Mouse (Mus musculus): ENCODE results near the gene Nle1. TPM values are rescaled to one million over a fixed set of nuclear protein-coding genes. Genes with fewer than 3 reads are reported as not detected.

The Nle1 gene
- polyA plus RNA-seq, 1 experiment from 2014 or later: 10.7 TPM

GRCm38 (mm10) chr11:82901606-82902310, 6.5 kb downstream of the Nle1 start:
- Histone ChIP-seq H3K27me3 (ENCODE audit: control insufficient read depth, insufficient read depth, low read depth, low read length) (no peaks in the 10 kb centered on the region), H3K27ac (ENCODE audit: low read length) (no peak overlapping the region), H3K9ac (ENCODE audit: low read depth, low read length) (no peak overlapping the region), H3K4me2 (ENCODE audit: low read depth, low read length) (no peak overlapping the region), H3K4me3 (ENCODE audit: low read depth, low read length) (no peak overlapping the region), H3K9me3 (replicated peaks; ENCODE audit: control insufficient read depth, low read length) (no peaks in the 10 kb centered on the region), H3K4me1 (ENCODE audit: control insufficient read depth, low read depth, low read length) (peaks cover 4% of the 10 kb centered on the region), H3K36me3 (ENCODE audit: control insufficient read depth, insufficient read depth) (peaks cover 13% of the 10 kb centered on the region)
- 87% methylated on average over 20 of the region's 20 CpGs for WGBS (ENCODE audit: insufficient replicate concordance)
- no peak for ATAC-seq (ENCODE audit: low read depth)

DNA sequence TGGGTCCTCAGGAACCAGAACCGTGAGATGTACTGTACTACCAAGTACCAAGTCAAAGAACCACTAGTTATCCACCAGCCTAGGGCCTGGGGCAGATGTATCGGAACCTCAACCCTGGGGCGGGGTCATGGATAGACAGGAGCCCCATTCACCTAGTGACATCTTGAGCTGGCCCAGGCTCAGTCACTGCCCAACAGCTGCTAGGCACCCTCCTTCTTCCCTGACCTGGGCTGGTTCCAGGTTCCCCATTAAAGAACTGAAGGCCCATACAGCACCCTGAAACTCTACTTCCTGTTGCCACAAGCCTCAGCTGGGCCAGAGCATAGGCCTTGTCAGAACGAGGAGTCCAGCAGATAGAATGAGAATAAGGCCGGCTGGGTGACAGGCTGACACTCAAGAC, 8.5 kb downstream of the Nle1 start:
- no peak overlapping the region for H3K9ac ChIP-seq (ENCODE audit: low read depth, low read length)
- no peak overlapping the region for H3K27ac ChIP-seq (ENCODE audit: low read length)
- no peaks in the 10 kb centered on the region for H3K27me3 ChIP-seq (ENCODE audit: control insufficient read depth, insufficient read depth, low read depth, low read length)
- H3K4me2 ChIP-seq (ENCODE audit: low read depth, low read length): no peak overlapping the region
- 75% methylated on average over 5 of the region's 5 CpGs for WGBS (ENCODE audit: insufficient replicate concordance)
- ATAC-seq (ENCODE audit: low read depth): no peak
- H3K36me3 ChIP-seq (ENCODE audit: control insufficient read depth, insufficient read depth): peaks cover 13% of the 10 kb centered on the region
- no peaks in the 10 kb centered on the region for H3K9me3 ChIP-seq (replicated peaks; ENCODE audit: control insufficient read depth, low read length)
- H3K4me3 ChIP-seq (ENCODE audit: low read depth, low read length): no peak overlapping the region
- no peaks in the 10 kb centered on the region for H3K4me1 ChIP-seq (ENCODE audit: control insufficient read depth, low read depth, low read length)

- peaks cover 9% of the 10 kb centered on the region for H3K36me3 ChIP-seq (ENCODE audit: control insufficient read depth, insufficient read depth)
- no peak for ATAC-seq (ENCODE audit: low read depth)
- no peaks in the 10 kb centered on the region for H3K9me3 ChIP-seq (replicated peaks; ENCODE audit: control insufficient read depth, low read length)
- no peak overlapping the region for H3K27ac ChIP-seq (ENCODE audit: low read length)
- 65% methylated on average over 10 of the region's 10 CpGs for WGBS (ENCODE audit: insufficient replicate concordance)
- H3K9ac ChIP-seq (ENCODE audit: low read depth, low read length): no peak overlapping the region
- no peaks in the 10 kb centered on the region for H3K27me3 ChIP-seq (ENCODE audit: control insufficient read depth, insufficient read depth, low read depth, low read length)
- no peak overlapping the region for H3K4me2 ChIP-seq (ENCODE audit: low read depth, low read length)
- no peaks in the 10 kb centered on the region for H3K4me1 ChIP-seq (ENCODE audit: control insufficient read depth, low read depth, low read length)
- no peak overlapping the region for H3K4me3 ChIP-seq (ENCODE audit: low read depth, low read length)
Observed at GRCm38 (mm10) chr11:82897478-82897877, 10.7 kb downstream of the Nle1 start.

- no peak within 1 kb of the TSS for H3K27ac ChIP-seq (ENCODE audit: low read length)
- WGBS (ENCODE audit: insufficient replicate concordance): 35% methylated on average over 7 of the region's 7 CpGs
- H3K4me2 ChIP-seq (ENCODE audit: low read depth, low read length): no peak within 1 kb of the TSS
- no peak within 1 kb of the TSS for H3K4me3 ChIP-seq (ENCODE audit: low read depth, low read length)
- H3K4me1 ChIP-seq (ENCODE audit: control insufficient read depth, low read depth, low read length): peaks cover 19% of the 10 kb centered on the region
- H3K9me3 ChIP-seq (replicated peaks; ENCODE audit: control insufficient read depth, low read length): no peaks in the 10 kb centered on the region
- H3K27me3 ChIP-seq (ENCODE audit: control insufficient read depth, insufficient read depth, low read depth, low read length): no peaks in the 10 kb centered on the region
- H3K36me3 ChIP-seq (ENCODE audit: control insufficient read depth, insufficient read depth): no peaks in the 10 kb centered on the region
- H3K9ac ChIP-seq (ENCODE audit: low read depth, low read length): no peak within 1 kb of the TSS
- ATAC-seq (ENCODE audit: low read depth): no peak
Observed at GRCm38 (mm10) chr11:82891936-82892335, 16.3 kb downstream of the Nle1 start, which contains the start of gene Fndc8. TSS of gene Fndc8 (plus strand) at chr11:82892124.

DNA sequence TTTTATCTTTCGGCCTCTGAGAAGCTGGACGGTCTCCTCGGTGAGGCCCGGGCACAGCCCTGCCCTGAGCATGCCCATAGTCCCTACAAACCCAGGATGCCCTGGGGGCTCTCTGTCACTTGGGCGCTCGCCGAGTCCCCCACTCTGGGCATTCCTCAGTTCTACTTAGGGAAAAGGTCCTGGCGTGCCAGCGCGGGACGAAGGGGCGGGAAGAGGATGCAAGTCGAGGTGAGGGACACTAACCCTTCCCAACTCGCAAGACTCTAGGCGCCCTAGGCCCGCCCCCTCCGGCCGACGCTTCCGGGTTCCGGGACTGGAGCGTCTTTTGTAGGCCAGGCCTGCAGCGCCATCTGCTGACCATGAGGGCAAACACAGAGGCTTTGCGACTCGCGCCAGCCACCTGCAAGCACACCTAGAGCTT, 17.9 kb downstream of the Nle1 start, which contains the start of gene Rad51d:
Rad51d (minus strand) TSS at position 273 of the 421 bp plus-strand sequence.
- no peaks in the 10 kb centered on the region for H3K36me3 ChIP-seq (ENCODE audit: control insufficient read depth, insufficient read depth)
- peaks cover 19% of the 10 kb centered on the region for H3K4me1 ChIP-seq (ENCODE audit: control insufficient read depth, low read depth, low read length)
- H3K9ac ChIP-seq (ENCODE audit: low read depth, low read length): peak within 1 kb of the TSS; percentile 81
- peak; percentile 93 for ATAC-seq (ENCODE audit: low read depth)
- H3K4me2 ChIP-seq (ENCODE audit: low read depth, low read length): peak within 1 kb of the TSS; percentile 97
- no peaks in the 10 kb centered on the region for H3K27me3 ChIP-seq (ENCODE audit: control insufficient read depth, insufficient read depth, low read depth, low read length)
- no peaks in the 10 kb centered on the region for H3K9me3 ChIP-seq (replicated peaks; ENCODE audit: control insufficient read depth, low read length)
- under 1% methylated on average over 26 of the region's 26 CpGs for WGBS (ENCODE audit: insufficient replicate concordance)
- H3K4me3 ChIP-seq (ENCODE audit: low read depth, low read length): peak within 1 kb of the TSS; percentile 82
- H3K27ac ChIP-seq (ENCODE audit: low read length): peak within 1 kb of the TSS; percentile 62

DNA sequence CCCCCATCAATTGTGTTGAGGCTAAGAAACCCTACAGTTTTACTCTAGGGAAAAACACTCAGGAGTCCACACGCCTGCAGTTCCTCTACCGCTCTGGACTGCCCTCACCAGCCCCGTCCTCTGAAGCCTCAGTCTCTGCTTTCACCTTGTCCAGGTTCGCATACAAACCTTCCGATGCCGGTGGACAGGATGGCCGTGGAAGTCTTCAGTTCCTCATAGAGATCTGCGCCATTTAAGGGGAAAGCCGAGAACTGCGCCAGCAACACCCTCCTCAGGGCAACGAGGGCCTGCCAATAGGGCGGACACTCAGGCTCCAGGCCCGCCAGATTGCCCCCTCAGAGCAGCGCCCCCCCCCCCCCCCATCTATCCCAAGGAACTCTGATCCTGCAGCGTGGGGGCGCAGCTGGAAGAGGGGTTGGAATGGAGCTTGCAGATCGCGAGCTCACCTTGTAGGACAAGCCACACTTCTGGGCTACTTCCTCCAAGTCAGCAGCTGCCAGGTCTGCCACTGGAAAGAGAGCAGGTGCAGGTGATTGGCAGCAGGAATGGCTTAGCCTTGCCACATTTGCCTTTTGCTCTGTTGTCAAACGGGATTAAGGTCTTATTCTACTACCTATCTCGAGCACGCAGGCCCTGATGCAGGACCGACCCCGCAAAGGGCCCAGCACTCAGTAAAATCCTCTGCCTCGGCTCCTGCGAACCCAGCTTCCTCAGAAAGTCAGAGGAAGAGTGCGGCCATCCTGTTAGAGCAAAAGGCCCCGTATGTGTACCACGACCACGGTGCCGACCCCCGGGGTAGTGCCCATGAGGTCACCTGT, 18.5 kb downstream of the Nle1 start:
- Histone ChIP-seq H3K9me3 (replicated peaks; ENCODE audit: control insufficient read depth, low read length) (no peaks in the 10 kb centered on the region), H3K4me3 (ENCODE audit: low read depth, low read length) (peak overlapping the region; percentile 82), H3K36me3 (ENCODE audit: control insufficient read depth, insufficient read depth) (no peaks in the 10 kb centered on the region), H3K4me1 (ENCODE audit: control insufficient read depth, low read depth, low read length) (peaks cover 19% of the 10 kb centered on the region), H3K27me3 (ENCODE audit: control insufficient read depth, insufficient read depth, low read depth, low read length) (no peaks in the 10 kb centered on the region), H3K27ac (ENCODE audit: low read length) (peak overlapping the region; percentile 62), H3K4me2 (ENCODE audit: low read depth, low read length) (peak overlapping the region; percentile 97), H3K9ac (ENCODE audit: low read depth, low read length) (peak overlapping the region; percentile 81)
- peak; percentile 44 for ATAC-seq (ENCODE audit: low read depth)
- 3% methylated on average over 31 of the region's 31 CpGs for WGBS (ENCODE audit: insufficient replicate concordance)

DNA sequence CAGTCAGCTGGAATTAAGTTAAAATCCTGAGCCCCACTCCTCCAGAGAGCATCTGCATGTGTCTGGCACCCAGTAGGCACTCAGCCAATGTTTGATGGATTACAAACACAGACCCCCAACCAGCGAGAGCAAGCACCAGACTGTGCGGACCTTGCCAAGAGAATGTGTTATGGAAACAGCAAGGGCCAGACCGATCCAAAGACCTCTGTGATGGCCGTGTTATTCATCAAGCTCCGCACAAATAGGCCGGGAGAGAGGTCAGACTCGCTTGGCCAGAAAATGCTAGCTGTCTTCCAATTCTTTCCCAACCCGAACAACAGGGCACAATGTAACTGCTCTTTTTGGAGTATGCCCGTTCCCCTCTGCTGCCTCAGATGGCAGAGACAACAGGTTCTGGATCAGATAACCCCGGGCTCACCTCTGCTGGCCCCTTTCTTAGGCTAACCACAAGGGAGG, 19.7 kb downstream of the Nle1 start:
- Histone ChIP-seq H3K4me1 (ENCODE audit: control insufficient read depth, low read depth, low read length) (peaks cover 19% of the 10 kb centered on the region), H3K4me2 (ENCODE audit: low read depth, low read length) (no peak overlapping the region), H3K27me3 (ENCODE audit: control insufficient read depth, insufficient read depth, low read depth, low read length) (no peaks in the 10 kb centered on the region), H3K36me3 (ENCODE audit: control insufficient read depth, insufficient read depth) (no peaks in the 10 kb centered on the region), H3K27ac (ENCODE audit: low read length) (no peak overlapping the region), H3K4me3 (ENCODE audit: low read depth, low read length) (no peak overlapping the region), H3K9me3 (replicated peaks; ENCODE audit: control insufficient read depth, low read length) (no peaks in the 10 kb centered on the region), H3K9ac (ENCODE audit: low read depth, low read length) (no peak overlapping the region)
- 52% methylated on average over 10 of the region's 10 CpGs for WGBS (ENCODE audit: insufficient replicate concordance)
- ATAC-seq (ENCODE audit: low read depth): no peak

DNA sequence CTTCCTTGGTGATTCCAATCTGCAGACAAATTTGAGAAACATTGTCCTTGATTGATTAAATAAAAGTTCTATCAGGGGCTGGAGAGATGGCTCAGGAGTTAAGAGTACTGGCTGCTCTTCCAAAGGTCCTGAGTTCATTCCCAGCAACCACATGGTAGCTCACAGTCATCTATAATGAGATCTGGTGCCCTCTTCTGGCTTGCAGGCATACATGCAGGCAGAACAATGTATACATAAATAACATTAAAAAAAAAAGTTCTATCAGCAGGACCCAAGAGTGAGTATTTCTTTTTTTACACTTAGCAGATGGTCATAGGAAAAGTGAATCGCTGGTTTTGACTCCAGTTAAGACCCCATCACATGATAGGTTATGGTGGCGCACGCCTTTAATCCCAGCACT, 21.7 kb downstream of the Nle1 start:
- Histone ChIP-seq H3K9ac (ENCODE audit: low read depth, low read length) (no peak overlapping the region), H3K36me3 (ENCODE audit: control insufficient read depth, insufficient read depth) (no peaks in the 10 kb centered on the region), H3K4me2 (ENCODE audit: low read depth, low read length) (no peak overlapping the region), H3K27ac (ENCODE audit: low read length) (no peak overlapping the region), H3K9me3 (replicated peaks; ENCODE audit: control insufficient read depth, low read length) (no peaks in the 10 kb centered on the region), H3K27me3 (ENCODE audit: control insufficient read depth, insufficient read depth, low read depth, low read length) (no peaks in the 10 kb centered on the region), H3K4me3 (ENCODE audit: low read depth, low read length) (no peak overlapping the region), H3K4me1 (ENCODE audit: control insufficient read depth, low read depth, low read length) (peaks cover 19% of the 10 kb centered on the region)
- WGBS (ENCODE audit: insufficient replicate concordance): 74% methylated on average over 3 of the region's 3 CpGs
- no peak for ATAC-seq (ENCODE audit: low read depth)

- Histone ChIP-seq H3K36me3 (ENCODE audit: control insufficient read depth, insufficient read depth) (no peaks in the 10 kb centered on the region), H3K27me3 (ENCODE audit: control insufficient read depth, insufficient read depth, low read depth, low read length) (no peaks in the 10 kb centered on the region), H3K9ac (ENCODE audit: low read depth, low read length) (no peak overlapping the region), H3K9me3 (replicated peaks; ENCODE audit: control insufficient read depth, low read length) (no peaks in the 10 kb centered on the region), H3K4me1 (ENCODE audit: control insufficient read depth, low read depth, low read length) (no peaks in the 10 kb centered on the region), H3K4me2 (ENCODE audit: low read depth, low read length) (no peak overlapping the region), H3K4me3 (ENCODE audit: low read depth, low read length) (no peak overlapping the region), H3K27ac (ENCODE audit: low read length) (no peak overlapping the region)
- no peak for ATAC-seq (ENCODE audit: low read depth)
- 85% methylated on average over 8 of the region's 8 CpGs for WGBS (ENCODE audit: insufficient replicate concordance)
Observed at GRCm38 (mm10) chr11:82883180-82883579, 25.0 kb downstream of the Nle1 start.

Data from liver, embryonic 16.5 days (tissue).